Mouse (Mus musculus): ENCODE measurements around the gene Rtf1.
A peak's percentile ranks its signal among the peaks of the same experiment; 100 is the strongest.
"Not testable (repeated sequence)": the region's sequence is repeated elsewhere in the genome, so short reads cannot be mapped to it uniquely, and the experiment has no call there.

The Rtf1 gene

DNA sequence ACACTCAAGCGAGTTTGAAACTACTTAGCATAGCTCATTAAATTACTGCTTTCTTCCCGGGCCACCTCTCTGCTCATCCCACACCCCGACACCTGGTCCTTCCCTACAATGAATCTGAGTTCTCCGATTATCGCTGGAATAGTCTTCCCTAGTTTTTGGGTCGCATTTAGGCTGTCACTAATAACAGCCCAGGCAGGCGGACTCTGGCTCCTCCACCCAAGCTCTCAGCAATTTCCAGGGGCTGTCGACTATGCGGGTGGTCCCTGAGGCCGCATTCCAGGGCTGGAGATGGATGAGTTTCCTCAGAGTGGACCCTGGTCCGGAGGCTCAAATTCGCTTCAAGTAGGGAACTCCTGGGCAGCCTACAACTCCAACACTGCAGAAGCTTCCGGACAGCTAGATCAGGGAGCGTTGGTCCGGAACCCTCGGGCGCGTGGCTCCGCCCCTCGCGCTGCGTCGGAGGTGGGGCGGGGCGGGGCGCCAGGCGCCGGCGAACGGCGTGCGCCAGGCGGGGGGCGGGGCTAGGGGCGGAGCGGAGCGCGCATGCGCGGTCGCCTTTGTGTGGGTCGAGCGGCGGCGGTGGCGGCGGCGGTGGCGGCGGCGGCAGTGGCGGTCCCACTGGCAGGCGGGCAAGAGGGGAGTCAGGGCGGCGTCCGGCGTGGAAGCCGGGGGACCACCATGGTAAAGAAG lies at the start of gene Rtf1:
Rtf1 (plus strand) TSS at position 544 of the 690 bp plus-strand sequence.
- DNase-seq (ENCODE audit: low read depth, low spot score): peak; percentile 93

- DNase-seq (ENCODE audit: low read depth, low spot score): no peak
Observed at GRCm38 (mm10) chr2:119636781-119637180, 38.1 kb upstream of the Rtf1 start.

GRCm38 (mm10) chr2:119641214-119641912 lies 33.5 kb upstream of the Rtf1 start:
- no peak for DNase-seq (ENCODE audit: low read depth, low spot score)

- DNase-seq (ENCODE audit: low read depth, low spot score): no peak
Observed at GRCm38 (mm10) chr2:119644254-119644653, 30.6 kb upstream of the Rtf1 start.

GRCm38 (mm10) chr2:119662220-119663182 lies 12.4 kb upstream of the Rtf1 start, which contains the start of gene Ndufaf1:
Gene Ndufaf1, minus strand, starts transcription at chr2:119662827.
- peak; percentile 81 for DNase-seq (ENCODE audit: low read depth, low spot score)

- not testable (repeated sequence) for DNase-seq (ENCODE audit: low read depth, low spot score)
Observed at GRCm38 (mm10) chr2:119665744-119666143, 9.1 kb upstream of the Rtf1 start.

DNA sequence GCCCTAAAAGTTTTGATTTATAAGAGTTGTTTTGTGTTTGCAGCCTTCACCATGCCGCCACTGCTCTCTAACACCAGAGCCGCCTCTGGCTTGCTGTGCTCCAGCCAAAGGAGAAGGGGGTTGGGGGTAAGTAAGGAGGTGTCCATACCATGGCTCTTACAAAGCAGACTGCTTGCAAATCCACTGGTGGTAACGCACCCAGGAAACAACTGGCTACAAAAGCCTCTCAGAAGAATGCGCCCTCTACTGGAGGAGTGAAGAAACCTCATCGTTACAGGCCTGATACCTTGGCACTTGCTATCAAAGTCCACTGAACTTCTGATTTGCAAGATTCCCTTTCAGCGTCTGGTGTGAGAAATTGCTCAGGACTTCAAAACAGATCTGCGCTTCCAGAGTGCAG lies 5.9 kb upstream of the Rtf1 start:
- DNase-seq (ENCODE audit: low read depth, low spot score): no peak

- DNase-seq (ENCODE audit: low read depth, low spot score): peak; percentile 48
Observed at GRCm38 (mm10) chr2:119675215-119675784, 432 bp downstream of the Rtf1 start.

DNA sequence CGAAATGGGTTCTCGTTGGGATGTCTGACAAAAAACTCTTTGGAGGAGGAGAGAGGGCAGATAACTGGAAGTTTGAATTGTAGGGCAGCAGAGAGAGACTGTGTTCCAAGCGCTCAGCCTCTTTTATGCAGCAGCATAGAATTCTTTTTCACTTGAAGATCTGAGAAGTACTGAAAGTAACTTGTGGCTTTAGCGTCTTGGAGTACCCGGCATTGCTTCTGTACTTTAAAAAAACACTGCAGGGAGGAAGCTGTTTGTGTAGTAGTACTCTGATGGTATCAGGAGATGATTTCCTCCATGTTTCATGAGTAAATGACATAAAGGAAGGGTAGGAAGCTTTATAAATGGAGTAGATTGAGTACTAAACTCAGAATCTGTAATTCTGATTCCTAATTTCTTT lies 963 bp downstream of the Rtf1 start:
- no peak for DNase-seq (ENCODE audit: low read depth, low spot score)

- no peak for DNase-seq (ENCODE audit: low read depth, low spot score)
Observed at GRCm38 (mm10) chr2:119683706-119684105, 8.8 kb downstream of the Rtf1 start.

GRCm38 (mm10) chr2:119692003-119692701 lies 17.3 kb downstream of the Rtf1 start:
- DNase-seq (ENCODE audit: low read depth, low spot score): no peak

GRCm38 (mm10) chr2:119694826-119695225 lies 20.0 kb downstream of the Rtf1 start:
- DNase-seq (ENCODE audit: low read depth, low spot score): no peak

DNA sequence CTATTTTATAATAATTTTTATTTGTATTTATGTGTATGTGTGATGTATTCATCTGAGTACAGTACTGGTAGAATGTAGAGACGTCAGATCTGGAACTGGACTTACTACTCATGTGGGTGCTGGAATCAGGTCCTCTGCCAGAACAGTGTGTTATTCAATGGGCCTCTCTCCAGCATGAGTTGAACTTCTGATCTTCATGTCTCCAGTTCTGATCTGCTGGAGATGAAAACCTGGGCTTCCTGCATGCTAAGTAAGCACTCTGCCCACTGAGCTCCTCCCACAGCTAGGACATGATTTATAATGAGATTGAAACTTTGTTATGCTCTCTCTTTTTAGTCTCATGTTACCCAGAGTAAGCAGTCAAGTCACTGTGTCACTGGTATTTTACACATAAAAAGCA lies 21.2 kb downstream of the Rtf1 start:
- DNase-seq (ENCODE audit: low read depth, low spot score): no peak

GRCm38 (mm10) chr2:119698472-119698871 lies 23.6 kb downstream of the Rtf1 start:
- no peak for DNase-seq (ENCODE audit: low read depth, low spot score)

DNA sequence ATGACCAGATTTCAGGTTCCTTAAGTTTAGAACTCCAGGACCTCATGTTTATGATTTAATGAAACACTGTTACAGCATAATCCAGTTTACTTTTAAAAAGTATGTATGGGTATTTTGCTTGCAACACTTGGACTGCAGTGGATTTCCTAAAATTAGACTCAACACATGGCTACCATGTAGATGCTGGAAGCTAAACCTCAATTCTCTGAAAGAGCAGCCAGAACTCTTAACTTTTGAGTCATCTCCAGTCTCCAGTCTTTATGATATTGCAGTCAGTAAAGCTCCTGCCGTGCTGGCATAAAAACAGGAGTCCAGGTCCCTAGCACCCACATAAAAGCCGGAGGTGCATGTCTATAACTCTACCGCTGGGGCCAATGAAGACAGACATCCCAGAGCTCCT lies 25.1 kb downstream of the Rtf1 start:
- no peak for DNase-seq (ENCODE audit: low read depth, low spot score)

DNA sequence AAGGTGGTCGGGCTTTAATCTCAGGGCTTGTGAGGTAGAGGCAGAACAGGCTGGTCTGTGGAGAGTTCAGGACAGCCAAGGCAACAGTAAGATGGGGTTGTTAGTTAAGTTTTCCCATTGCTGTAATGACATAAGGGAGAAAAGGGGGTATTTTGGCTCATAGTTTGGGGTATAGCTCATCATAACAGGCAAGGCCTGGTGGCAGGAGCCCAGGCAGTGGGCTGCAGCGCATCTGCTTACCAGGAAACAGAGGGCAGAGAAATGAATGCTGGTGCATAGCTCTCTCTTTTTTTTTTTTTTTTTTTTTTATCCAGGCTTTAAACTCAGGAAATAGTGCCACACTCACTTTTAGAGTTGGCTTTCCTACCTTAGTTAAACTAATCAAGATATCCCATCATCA lies 28.3 kb downstream of the Rtf1 start:
- DNase-seq (ENCODE audit: low read depth, low spot score): no peak

DNA sequence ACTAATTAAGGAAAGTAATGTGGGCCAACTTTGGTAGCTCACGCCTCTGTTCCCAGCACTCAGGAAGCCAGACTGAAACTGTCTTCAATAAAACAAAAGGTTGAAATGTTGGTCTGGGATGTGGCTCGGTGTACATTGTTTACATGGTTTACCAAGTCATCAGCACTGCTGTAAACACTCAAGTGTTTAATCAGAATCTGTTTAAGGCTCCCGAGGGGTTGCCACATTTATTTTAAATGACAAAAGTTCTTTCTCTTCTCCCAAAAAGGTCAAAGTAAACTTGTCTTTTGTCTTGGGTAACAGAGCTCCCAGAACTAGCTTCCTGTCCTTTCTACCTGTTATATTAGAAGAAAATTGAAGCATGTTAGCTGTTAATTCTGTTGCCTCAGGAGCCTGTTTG lies 32.8 kb downstream of the Rtf1 start:
- no peak for DNase-seq (ENCODE audit: low read depth, low spot score)

DNA sequence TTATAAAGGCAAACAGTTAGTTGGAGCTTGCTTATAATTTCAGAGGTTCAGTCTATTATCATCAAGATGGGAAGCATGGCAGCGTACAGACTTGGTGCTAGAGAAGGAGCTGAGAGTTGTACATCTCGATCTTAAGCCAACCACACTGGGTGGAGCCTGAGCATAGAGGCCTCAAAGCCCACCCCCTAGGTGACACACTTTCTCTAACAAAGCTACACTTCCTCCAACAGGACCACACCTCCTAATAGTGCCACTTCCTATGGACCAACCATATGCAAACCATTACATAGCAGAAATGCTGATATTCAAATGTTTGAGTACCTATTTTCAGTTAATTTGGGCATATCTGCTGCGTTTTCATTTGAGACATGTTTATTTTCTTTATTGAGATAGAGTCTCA lies 35.1 kb downstream of the Rtf1 start:
- DNase-seq (ENCODE audit: low read depth, low spot score): no peak

GRCm38 (mm10) chr2:119715868-119716267 lies 41.0 kb downstream of the Rtf1 start:
- not testable (repeated sequence) for DNase-seq (ENCODE audit: low read depth, low spot score)

DNA sequence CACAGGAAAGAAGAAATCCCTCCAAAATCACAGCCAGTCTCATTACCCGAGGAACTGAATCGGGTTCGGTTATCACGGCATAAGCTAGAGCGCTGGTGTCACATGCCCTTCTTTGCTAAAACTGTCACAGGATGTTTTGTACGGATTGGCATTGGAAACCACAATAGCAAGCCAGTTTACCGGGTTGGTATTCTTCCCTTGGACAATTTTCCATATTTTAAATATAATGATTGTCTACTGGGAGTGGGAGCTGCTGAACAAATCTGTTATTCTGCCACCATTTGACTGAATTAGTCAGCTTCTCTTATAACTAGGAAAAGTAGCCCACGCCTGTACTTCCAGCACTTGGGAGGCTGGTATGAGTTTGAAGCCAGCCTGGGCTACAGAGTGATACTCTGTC lies 46.2 kb downstream of the Rtf1 start:
- no peak for DNase-seq (ENCODE audit: low read depth, low spot score)

DNA sequence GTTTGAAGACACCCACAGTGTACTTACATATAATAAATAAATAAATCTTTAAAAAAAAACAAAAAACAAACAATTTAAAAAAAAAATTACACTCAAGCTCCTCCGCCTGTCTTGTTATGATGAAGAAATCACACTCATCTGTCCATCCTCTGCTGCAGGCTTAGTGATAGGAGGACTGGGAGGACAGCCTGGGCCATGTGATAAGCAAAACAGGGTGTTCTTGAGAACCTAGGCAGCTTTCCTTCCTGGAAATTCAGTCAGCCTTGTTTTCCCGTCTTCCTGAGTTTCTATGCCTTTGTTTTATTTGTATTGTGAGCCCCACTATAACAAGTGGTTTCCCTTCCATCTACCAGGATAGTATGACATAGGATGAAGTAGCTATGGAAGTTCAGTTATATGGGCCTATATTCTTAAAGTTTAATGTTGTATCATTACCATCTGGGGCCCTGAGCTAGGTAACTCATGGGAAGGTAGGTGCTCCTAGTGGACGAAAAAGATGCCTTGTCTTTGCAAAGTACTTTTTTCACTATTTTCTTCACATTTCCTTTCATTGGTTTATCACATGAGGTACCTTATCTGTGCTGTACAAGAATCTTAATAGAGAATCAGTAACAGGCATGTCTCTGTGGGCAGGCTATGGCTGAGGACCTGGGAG lies 53.0 kb downstream of the Rtf1 start:
- no peak for DNase-seq (ENCODE audit: low read depth, low spot score)

Data from mesoderm, embryonic 11.5 days (tissue).